Mouse (Mus musculus) liver, adult (tissue): ENCODE data around the gene Ambra1.

Experiments
- GATA4 ChIP-seq: IDR thresholded peaks from 2 replicates; pipeline ENCODE4 v1.6.1; 2014; ENCODE audit warnings: mild to moderate bottlenecking, low read length; ENCODE audit not compliant: insufficient replicate concordance

The Ambra1 gene

DNA sequence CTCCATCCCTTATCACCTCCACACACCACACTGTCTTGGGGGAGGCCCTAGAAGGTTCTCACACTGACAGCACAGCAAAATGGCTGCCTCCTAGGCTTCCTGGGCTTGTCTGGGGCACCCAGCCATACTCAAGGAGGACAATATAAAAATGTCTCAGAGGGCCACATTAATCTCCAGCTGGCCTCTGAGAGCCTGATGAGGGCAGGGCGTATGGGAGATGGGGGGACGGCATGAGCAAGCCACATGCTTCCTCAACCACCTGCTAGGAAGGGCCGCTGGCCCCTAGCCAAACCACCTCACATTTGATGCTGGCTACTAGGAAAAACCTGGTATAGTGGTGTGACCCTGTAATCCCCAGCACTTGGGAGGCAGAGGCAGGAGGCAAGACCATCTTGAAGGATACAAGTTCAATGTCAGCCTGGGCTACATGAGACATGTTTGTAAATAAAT lies 218.9 kb downstream of the Ambra1 start:
- TF ChIP-seq GATA4: no peak

DNA sequence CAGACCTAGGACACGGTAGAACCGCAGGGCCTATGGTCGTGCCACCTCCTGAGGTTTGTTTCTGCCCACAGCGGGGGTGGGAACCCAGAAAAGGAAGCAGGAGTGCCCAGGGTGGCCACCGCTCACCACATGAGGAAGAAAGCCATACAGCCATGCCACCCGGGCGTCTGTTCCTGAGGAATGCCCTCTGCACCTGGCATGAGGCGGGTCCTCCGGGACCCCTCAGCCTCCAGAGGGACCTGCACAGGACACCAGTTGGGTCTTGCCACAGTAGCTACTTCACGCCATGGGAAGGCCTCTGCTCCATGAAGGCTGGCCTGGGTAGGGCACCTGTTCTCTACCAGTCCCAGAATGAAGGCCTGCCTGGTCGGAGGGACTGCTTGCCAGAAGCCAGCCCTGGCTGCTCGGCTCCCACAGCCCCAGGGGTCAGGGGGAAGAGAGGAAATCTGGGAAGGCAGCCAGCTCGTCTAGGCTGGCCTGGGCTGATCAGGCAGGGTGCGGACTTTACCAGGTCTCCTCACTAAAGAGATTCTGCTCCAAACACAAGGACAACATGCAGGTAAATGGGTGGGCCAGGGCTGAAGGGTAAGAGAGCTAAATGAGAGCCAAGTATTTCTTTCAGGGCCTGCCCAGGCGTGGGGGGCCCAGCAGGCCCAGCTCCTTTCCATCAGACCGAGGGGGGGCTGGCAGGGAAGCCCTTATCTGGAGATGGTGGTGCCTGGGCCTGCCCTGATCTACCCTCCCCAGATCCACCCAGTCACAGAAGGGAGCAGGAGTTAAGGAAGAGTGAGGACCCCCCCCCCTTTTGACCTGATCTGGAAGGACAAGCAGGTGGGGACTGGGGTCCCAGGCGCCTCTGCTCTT lies 219.7 kb downstream of the Ambra1 start:
- TF ChIP-seq GATA4: no peak

DNA sequence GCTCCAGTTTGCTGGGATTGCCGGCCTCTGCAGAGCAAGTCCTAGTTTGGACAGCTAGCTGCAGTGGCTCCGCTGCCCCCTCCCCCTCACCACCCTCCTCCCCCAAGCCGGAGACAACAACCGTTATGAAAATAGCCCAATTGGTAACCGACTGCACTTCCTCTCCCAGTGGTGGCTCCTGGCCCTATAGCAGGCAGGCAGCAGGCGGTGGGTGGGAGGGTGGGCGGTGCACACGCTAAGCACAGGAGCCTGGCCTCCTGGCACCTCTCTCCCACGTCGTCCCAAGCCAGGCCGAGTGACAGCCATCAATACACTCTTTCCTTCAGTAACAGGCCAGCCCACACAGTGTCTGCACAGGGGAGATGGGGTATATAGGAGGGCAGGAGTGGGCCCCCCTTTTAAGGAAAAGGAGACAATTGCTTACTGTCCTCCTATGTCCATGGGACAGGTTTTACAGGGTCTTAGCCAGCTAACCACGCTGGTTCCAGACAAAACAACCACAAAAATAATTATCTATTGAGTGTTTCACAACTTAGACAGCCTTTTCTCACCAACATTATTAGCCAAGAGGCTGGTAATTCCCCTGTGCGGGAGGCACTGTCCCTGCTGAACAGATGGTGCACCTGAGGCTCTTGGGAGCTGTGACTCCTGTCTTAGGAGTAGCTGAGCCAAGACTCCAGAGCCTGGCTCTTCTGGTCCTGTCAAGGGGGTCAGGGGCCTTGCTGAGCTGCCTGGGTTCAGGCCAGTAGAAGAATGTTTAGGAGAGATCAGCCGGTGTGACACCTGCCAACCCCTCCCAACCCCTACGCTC lies 220.5 kb downstream of the Ambra1 start:
- TF ChIP-seq GATA4: no peak

DNA sequence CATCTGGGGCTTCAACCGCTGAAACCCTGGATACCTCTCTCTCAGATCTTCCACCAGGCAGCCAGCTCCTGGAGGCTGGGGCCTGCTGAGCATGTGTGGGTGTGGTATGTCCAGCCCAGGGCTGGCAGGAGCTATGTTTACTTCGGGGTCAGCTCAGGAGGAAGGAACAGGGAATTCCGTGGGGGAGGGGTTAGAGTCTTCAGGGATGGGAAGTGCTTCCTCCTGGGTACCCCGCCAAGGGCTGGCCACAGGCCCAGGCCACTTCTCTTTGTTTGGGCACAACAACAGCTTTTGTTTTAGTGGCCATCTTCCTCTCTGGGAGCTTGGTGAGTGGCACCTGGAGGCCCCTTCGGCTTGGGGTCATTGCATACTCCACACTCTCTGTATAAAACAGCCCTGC lies 223.9 kb downstream of the Ambra1 start:
- TF ChIP-seq GATA4: peak; percentile 54; the same call in 1 of the 2 replicates

DNA sequence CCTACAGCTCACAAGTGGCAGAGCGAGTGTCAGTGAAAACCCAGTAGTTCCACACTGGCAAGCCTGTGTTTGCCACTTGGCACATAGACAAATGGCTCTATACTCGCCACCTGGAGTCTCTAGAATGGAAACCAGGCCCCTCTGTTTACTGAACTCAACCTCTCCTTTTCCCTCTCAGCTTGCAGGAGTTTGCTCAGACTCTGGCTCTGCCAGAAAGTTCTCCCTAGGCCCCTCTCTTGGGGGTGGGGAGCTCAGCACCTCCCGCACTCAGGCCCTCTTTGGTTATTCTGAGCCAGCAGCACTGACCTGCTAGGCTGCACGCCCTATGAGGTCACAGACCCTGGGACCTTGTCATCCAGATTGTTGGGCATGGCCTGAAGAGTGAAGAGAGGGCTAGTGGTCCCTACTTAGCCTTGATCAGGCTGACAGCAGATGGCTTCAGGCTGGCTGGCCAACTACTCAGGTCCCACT lies 225.2 kb downstream of the Ambra1 start:
- no peak for TF ChIP-seq GATA4

DNA sequence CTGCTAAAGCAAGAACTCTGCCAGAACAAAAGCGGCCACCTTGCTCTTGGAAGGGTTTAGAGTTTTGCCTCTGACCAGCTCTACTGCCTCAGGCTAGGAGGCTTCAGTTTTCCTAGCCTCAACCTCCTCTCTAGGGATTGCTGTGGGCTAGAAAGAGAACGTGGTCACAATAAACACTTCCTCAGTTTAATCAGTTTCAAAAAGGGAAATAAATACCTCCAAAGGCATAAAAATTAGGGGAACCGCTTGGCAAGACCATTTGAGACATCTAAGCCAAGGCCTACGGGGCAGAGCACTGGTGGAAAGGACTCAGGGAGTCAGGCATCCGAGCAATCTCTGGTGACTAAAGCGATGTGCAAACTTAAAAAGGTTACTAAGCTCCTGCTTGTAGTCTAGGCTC lies 225.9 kb downstream of the Ambra1 start:
- no peak for TF ChIP-seq GATA4

DNA sequence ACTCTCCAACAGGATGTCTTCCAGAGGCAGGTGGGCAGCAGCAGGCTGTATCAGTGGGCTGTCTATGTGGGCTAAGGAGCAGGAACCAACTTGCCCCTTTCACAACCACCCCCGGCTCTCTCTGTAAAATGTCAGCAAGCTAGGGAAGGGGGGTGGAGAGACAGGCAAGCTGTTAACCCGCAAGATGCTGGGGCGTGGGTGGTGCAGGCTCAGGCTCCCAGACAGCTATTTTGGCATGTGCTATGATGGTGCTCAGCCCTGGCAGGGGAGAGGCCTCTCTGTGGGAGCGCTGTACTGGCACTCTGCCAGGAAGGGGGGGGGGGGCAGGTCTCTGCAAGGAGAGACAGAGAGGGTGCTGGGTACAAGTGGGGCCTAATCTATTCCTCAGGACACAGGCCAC lies 227.2 kb downstream of the Ambra1 start:
- no peak for TF ChIP-seq GATA4

DNA sequence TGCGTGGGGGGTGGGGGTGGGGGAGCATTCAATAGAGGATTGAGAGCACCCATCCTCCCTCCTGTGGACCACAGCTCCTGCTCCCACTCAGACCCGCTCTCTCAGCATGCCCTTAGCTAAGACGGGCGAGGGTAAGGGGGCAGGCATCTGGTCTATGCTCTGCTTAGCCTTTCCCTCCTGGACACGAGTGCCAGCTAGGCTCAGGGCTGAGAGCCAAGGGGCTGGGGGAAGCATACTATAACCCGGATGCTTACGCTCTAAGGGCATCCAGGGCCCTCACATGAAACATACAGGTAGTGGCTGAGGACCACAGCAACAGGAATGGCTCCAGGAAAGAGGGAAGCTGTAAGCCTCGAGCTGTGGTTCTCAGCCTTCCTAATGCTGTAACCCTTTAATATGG lies 228.1 kb downstream of the Ambra1 start:
- no peak for TF ChIP-seq GATA4

DNA sequence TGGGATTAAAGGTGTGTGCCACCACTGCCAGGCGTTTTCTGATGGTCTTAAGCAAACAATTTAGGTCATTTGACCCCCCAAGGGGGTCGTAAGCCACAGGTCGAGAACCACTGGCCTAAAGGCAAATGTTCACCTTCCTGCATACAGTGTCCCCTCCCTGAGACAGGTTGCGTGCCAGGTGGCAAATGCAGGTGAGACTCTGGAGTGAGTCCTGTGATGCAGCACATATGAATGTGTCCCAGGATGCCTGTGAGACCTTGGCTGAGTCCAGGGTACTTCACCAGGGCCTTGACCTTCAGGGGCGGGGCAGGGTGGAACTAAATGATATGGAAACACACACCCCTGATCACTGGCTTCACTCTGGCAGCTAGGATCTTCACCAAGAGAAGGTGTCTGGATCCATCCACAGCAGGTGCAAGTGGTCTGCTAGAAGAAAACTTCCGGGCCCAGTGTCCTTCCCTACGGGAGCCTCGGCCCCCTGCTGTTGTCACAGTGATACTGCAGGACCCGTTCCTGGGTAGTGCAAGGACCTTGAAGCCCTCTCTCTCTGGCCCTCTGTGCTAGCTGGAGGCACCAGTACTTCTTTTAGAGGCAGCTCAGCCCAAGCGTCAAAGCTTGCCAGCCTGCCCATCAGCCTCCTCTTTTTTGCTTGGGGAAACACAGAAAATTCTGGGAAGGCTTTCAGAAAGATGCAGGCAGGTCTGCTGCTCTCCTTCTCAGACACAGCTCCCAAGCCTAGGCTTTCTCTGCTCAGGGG lies 228.9 kb downstream of the Ambra1 start:
- TF ChIP-seq GATA4: no peak

DNA sequence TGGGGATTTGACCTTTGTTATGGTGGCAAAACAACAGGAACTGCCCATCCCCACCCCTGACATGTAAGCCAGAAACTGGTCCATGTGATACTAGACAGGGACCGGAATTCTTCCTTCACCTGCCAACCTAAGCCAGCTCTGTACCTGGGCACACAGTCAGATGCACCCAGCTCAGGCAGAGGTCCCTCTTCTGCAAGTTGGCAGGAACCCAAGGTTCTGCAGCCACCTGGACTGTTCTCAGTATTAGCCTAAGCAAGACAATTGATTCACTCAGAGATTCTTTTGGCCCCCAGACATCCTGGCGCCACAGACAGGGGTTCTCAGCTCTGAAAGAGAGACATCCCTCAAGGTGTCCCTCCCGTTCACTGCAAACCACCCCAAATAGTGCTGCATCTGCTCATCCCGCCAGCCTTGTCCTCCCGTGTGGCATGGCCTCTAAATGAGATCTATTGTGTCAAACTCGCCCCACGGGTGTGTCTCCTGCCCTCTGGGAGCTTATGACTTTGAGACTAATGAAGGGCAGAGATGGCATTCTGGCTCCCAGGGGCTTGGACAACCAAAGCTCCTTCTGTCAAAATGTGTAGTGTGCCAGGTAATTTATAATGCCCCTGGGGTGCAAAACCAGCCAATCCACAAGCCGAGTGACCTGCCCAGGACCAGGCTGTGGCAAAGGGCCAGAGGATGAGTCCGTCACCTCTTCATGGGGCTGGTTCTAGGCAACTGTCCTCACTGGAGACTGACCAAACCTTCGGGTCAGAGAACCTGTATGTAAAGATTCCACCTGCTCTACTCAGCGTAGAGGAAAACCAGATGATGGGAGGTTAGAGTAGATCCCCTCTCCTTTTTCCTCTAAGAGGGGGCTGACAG lies 229.8 kb downstream of the Ambra1 start:
- no peak for TF ChIP-seq GATA4

DNA sequence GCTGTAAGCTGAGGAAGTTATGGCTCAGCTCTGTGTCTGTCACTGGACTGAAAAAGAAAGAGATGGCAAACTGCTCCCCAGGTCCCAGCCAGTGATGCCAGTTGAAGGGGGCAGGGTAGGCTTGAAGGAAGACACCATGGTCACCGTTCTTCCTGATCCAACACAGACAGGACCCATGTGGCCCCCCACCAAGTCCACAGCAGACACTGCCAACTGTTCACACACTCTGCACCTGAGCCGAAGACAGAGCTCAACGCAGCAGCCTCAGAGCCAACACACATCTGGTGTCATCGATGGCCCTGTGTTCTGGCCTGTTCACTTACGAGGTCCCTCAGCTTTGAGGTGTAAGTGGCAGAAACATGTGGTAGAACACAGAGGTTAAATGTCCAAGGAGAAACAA lies 230.5 kb downstream of the Ambra1 start:
- no peak for TF ChIP-seq GATA4

DNA sequence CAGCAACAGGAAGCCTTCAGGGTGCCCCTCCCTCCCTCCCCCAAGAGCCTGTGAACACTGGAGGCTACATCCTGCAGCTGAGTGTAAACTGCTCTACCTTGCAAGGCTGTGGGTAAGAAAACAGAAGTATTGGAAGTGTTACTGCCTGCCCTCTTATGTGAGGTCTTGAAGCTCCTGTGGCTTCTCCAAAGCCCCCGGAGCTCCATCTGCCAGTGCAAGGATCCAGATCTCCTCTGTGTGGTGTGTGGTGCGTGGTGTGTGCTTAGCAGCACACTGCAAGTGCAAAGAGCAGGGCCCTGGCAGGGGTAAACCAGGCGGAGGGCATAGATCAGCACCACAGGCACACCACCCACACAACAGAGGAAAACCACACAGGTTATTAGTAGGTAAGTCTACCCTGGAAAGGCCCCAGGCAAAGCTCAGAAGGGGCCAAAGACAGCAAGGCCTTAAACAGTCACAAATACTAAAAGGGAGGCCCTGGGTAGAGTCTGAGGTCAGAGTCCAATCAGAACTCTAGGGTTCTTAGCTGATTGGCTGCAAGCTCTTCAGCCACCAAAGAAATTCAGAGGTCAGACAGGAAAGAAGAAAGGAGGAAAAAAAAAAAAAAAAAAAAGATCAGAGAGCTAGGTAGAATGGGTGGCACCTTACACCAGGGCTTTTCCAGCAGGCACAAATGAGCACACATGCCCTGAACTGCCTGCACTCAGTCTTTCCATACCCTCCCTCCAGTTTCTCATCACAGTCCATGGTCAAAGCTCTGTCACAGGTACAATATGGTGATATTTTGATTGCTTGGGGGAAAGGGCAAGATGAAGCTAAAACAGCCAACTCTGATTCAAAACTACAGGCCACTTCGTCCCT lies 232.2 kb downstream of the Ambra1 start:
- TF ChIP-seq GATA4: no peak

DNA sequence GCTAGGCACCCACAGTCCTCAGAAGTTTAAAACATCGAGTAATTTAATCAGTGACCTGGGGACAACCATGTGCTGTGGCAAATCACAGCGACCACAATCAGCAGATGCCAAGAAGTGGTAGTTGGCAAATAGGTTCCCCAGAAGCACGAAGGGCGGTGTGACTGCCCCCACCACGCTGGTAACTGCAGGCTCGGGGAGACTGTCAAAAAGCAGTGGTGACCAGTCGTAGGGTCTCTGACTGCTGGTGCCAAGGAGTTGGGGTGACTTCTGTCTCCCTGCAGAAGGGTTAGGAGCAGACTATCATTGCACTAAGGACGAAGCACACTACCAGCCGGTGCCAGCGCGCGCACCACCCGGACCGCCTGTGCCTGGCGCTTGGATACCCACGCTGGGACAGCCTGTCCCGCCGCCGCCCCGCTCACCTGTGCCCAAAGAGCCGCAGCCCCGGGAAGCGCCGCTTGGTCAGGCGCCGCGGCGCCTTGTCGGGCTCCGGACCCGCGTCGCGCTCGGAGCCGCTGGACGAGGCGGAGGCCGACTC lies 233.0 kb downstream of the Ambra1 start:
- TF ChIP-seq GATA4: no peak
